Mouse (Mus musculus): ENCODE data around the gene Krtap1-4. TPM values are rescaled to one million over a fixed set of nuclear protein-coding genes. Genes with fewer than 3 reads are reported as not detected.

The Krtap1-4 gene
- polyA plus RNA-seq (2014; fragmentation: Illumina TruSeq; extraction: RNeasy Lipid Tissue Mini Kit (QIAGEN cat#74804); ENCODE audit: low read depth, low replicate concordance): not detected

GRCm38 (mm10) chr11:99583245-99583704 lies at the start of gene Krtap1-4:
Gene Krtap1-4, minus strand, starts transcription at chr11:99583654.

GRCm38 (mm10) chr11:99628138-99628537 lies 44.7 kb upstream of the Krtap1-4 start, which contains the start of gene Krtap4-1:
Gene Krtap4-1, minus strand, starts transcription at chr11:99628238.

DNA sequence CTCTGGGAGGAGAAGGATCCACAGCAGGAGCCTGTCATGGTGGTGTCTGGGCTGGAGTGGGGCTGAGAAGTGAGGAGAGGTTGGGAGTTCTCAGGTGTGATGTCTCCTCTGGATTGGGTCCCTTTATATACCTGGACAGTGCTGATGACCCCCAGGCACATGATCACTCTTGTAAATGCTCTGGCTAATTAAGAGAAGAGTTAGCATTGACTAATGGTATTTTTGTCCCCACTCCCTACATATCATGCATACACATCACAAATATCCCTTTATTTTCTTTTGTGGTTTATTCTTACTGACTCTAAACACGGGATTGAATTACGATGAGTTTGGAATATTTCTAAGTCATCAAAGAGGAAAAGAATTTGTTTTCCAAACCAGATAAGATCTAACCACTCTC lies 36.9 kb upstream of the Krtap1-4 start, which contains the start of gene Gm11562:
TSS of gene Gm11562 (minus strand) at position 101 of the 400 bp plus-strand sequence.

DNA sequence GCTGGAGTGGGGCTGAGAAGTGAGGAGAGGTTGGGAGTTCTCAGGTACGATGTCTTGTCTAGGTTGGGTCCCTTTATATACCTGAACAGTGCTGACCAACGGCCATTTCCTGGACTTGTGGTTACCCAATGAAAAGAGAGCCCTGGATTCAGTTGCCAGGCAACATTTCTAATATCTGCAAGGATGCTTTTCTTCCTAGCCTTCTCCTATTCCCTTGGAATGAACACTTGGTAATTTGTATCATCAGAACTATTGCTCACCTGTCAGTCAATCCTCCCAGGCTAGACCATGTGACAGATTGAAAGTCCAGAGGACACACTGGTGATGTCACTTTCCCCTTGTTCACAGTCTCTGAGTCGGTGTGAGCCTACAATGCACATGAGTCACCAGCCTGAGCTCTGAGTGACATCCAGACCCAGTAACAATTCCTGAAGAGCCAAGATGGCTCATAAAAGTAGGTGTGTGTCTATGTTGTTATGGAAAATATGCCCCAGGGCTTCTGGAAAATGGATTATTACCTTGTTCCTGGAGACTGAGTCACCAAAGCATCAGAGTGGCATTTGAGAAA lies 31.4 kb upstream of the Krtap1-4 start, which contains the start of gene Krtap2-4:
TSS of gene Krtap2-4 (minus strand) at position 51 of the 568 bp plus-strand sequence.

GRCm38 (mm10) chr11:99610089-99610488 lies 26.6 kb upstream of the Krtap1-4 start, which contains the start of gene Gm11937:
Gene Gm11937, minus strand, starts transcription at chr11:99610189.

DNA sequence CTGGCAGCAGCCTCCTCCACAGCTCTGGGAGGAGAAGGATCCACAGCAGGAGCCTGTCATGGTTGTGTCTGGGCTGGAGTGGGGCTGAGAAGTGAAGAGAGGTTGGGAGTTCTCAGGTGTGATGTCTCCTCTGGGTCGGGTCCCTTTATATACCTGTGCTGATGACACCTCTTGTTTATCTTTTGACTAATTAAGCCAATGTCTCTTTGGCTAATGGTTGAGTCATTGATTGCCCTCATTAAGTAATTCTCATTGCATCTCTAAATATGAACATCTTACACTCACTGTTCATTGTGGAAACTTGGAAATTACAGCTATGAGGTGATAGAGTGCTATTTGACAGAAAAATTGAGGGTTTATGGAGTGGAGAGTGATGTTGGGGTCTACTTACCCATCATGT lies 19.8 kb upstream of the Krtap1-4 start, which contains the start of gene Gm11938:
TSS of gene Gm11938 (minus strand) at position 101 of the 400 bp plus-strand sequence.

GRCm38 (mm10) chr11:99597742-99598141 lies 14.3 kb upstream of the Krtap1-4 start, which contains the start of gene Krtap9-3:
Gene Krtap9-3, minus strand, starts transcription at chr11:99598105.

DNA sequence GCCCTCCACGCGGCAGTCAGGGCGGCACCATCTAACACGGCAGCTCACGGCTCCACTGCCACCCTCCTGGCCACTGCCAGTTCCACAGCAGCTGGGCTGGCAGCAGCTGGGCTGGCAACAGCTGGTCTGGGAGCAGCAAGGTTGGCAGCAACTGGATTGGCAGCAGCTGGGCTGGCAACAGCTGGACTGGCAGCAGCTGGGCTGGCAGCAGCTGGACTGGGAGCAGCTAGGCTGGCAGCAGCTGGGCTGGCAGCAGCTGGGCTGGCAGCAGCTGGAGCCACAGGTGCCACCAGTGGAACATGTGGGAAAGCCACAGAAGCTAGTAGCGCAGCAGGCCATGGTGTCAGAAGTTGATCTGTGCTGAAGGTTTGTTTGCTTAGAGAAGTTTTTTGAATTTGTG lies 7.5 kb upstream of the Krtap1-4 start, which contains the start of gene Krtap1-3:
TSS of gene Krtap1-3 (minus strand) at position 359 of the 400 bp plus-strand sequence.

GRCm38 (mm10) chr11:99580636-99581035 lies 2.8 kb downstream of the Krtap1-4 start, which contains the start of gene Krtap1-5:
Gene Krtap1-5, minus strand, starts transcription at chr11:99581016.

DNA sequence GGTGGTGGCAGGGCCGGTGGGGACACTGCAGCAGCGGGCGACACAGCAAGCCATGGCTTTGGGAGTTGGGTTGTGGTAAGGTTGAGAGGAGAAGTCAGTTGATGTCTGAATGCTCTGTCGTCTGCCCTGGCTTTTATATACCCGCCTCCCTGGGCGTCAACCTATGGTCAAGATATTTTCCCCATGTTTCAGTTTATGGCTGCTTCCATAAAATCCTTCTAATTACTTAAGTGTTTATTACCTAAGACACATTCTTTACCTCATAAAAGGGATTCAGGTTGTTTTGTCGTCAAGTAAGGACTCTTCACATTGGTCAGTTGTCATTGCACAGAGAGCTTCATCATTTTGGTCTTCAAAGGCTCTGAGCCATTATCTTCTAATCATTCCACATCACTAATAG lies 16.9 kb downstream of the Krtap1-4 start, which contains the start of gene Krtap3-1:
TSS of gene Krtap3-1 (minus strand) at position 101 of the 400 bp plus-strand sequence.

GRCm38 (mm10) chr11:99559366-99559765 lies 24.1 kb downstream of the Krtap1-4 start, which contains the start of gene Gm11939:
Gene Gm11939, minus strand, starts transcription at chr11:99559466.

GRCm38 (mm10) chr11:99556753-99557152 lies 26.7 kb downstream of the Krtap1-4 start, which contains the start of gene Krtap3-2:
Gene Krtap3-2, minus strand, starts transcription at chr11:99556853.

DNA sequence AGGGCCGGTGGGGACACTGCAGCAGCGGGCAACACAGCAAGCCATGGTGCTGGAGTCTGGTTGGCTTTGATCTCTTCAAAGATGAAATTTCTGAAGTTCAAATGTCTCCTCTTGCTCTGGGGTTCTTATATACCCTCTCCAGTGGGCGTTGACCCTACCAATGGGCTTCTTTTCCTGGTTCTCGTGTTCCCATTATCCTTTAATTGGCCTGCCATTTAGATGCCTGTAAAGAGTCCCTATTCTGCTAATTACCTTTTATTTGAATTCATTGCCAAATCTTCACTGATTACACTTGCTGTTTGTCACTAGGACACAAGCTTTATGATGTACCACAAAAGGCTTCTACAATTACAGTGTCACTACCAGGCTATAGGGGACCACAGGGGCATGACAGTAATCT lies 32.7 kb downstream of the Krtap1-4 start, which contains the start of gene Krtap3-3:
TSS of gene Krtap3-3 (minus strand) at position 101 of the 400 bp plus-strand sequence.

Other genes starting within 250 kb of the Krtap1-4 start
- gene Krt26, start 245.7 kb downstream of the Krtap1-4 start, polyA plus RNA-seq (2014; fragmentation: Illumina TruSeq; extraction: RNeasy Lipid Tissue Mini Kit (QIAGEN cat#74804); ENCODE audit: low read depth, low replicate concordance): not detected
- not detected for gene Krt27, start 232.6 kb downstream of the Krtap1-4 start, polyA plus RNA-seq (2014; fragmentation: Illumina TruSeq; extraction: RNeasy Lipid Tissue Mini Kit (QIAGEN cat#74804); ENCODE audit: low read depth, low replicate concordance)
- gene Krt28, start 208.8 kb downstream of the Krtap1-4 start, polyA plus RNA-seq (2014; fragmentation: Illumina TruSeq; extraction: RNeasy Lipid Tissue Mini Kit (QIAGEN cat#74804); ENCODE audit: low read depth, low replicate concordance): not detected
- 20.3 TPM for gene Krt10, start 194.3 kb downstream of the Krtap1-4 start, polyA plus RNA-seq (2014; fragmentation: Illumina TruSeq; extraction: RNeasy Lipid Tissue Mini Kit (QIAGEN cat#74804); ENCODE audit: low read depth, low replicate concordance)
- gene Krt12, start 161.4 kb downstream of the Krtap1-4 start, polyA plus RNA-seq (2014; fragmentation: Illumina TruSeq; extraction: RNeasy Lipid Tissue Mini Kit (QIAGEN cat#74804); ENCODE audit: low read depth, low replicate concordance): not detected
- gene Krt20, start 145.5 kb downstream of the Krtap1-4 start, polyA plus RNA-seq (2014; fragmentation: Illumina TruSeq; extraction: RNeasy Lipid Tissue Mini Kit (QIAGEN cat#74804); ENCODE audit: low read depth, low replicate concordance): 0.53 TPM
- gene Krt23, start 90.5 kb downstream of the Krtap1-4 start, polyA plus RNA-seq (2014; fragmentation: Illumina TruSeq; extraction: RNeasy Lipid Tissue Mini Kit (QIAGEN cat#74804); ENCODE audit: low read depth, low replicate concordance): 2.7 TPM
- not detected for gene Krt39, start 62.3 kb downstream of the Krtap1-4 start, polyA plus RNA-seq (2014; fragmentation: Illumina TruSeq; extraction: RNeasy Lipid Tissue Mini Kit (QIAGEN cat#74804); ENCODE audit: low read depth, low replicate concordance)
- gene Krt40, start 40.5 kb downstream of the Krtap1-4 start, polyA plus RNA-seq (2014; fragmentation: Illumina TruSeq; extraction: RNeasy Lipid Tissue Mini Kit (QIAGEN cat#74804); ENCODE audit: low read depth, low replicate concordance): not detected
- not detected for gene Krtap3-3, start 32.8 kb downstream of the Krtap1-4 start, polyA plus RNA-seq (2014; fragmentation: Illumina TruSeq; extraction: RNeasy Lipid Tissue Mini Kit (QIAGEN cat#74804); ENCODE audit: low read depth, low replicate concordance)
- not detected for gene Krtap3-2, start 26.8 kb downstream of the Krtap1-4 start, polyA plus RNA-seq (2014; fragmentation: Illumina TruSeq; extraction: RNeasy Lipid Tissue Mini Kit (QIAGEN cat#74804); ENCODE audit: low read depth, low replicate concordance)
- gene Gm11939, start 24.2 kb downstream of the Krtap1-4 start, polyA plus RNA-seq (2014; fragmentation: Illumina TruSeq; extraction: RNeasy Lipid Tissue Mini Kit (QIAGEN cat#74804); ENCODE audit: low read depth, low replicate concordance): not detected
- gene Krtap3-1, start 17.0 kb downstream of the Krtap1-4 start, polyA plus RNA-seq (2014; fragmentation: Illumina TruSeq; extraction: RNeasy Lipid Tissue Mini Kit (QIAGEN cat#74804); ENCODE audit: low read depth, low replicate concordance): not detected
- gene Krtap1-5, start 2.6 kb downstream of the Krtap1-4 start, polyA plus RNA-seq (2014; fragmentation: Illumina TruSeq; extraction: RNeasy Lipid Tissue Mini Kit (QIAGEN cat#74804); ENCODE audit: low read depth, low replicate concordance): not detected
- gene Krtap1-3, start 7.7 kb upstream of the Krtap1-4 start, polyA plus RNA-seq (2014; fragmentation: Illumina TruSeq; extraction: RNeasy Lipid Tissue Mini Kit (QIAGEN cat#74804); ENCODE audit: low read depth, low replicate concordance): not detected
- gene Krtap9-3, start 14.5 kb upstream of the Krtap1-4 start, polyA plus RNA-seq (2014; fragmentation: Illumina TruSeq; extraction: RNeasy Lipid Tissue Mini Kit (QIAGEN cat#74804); ENCODE audit: low read depth, low replicate concordance): not detected
- gene Gm11938, start 19.7 kb upstream of the Krtap1-4 start, polyA plus RNA-seq (2014; fragmentation: Illumina TruSeq; extraction: RNeasy Lipid Tissue Mini Kit (QIAGEN cat#74804); ENCODE audit: low read depth, low replicate concordance): not detected
- gene Gm11937, start 26.5 kb upstream of the Krtap1-4 start, polyA plus RNA-seq (2014; fragmentation: Illumina TruSeq; extraction: RNeasy Lipid Tissue Mini Kit (QIAGEN cat#74804); ENCODE audit: low read depth, low replicate concordance): not detected
- gene Krtap2-4, start 31.2 kb upstream of the Krtap1-4 start, polyA plus RNA-seq (2014; fragmentation: Illumina TruSeq; extraction: RNeasy Lipid Tissue Mini Kit (QIAGEN cat#74804); ENCODE audit: low read depth, low replicate concordance): not detected
- gene Gm11562, start 36.8 kb upstream of the Krtap1-4 start, polyA plus RNA-seq (2014; fragmentation: Illumina TruSeq; extraction: RNeasy Lipid Tissue Mini Kit (QIAGEN cat#74804); ENCODE audit: low read depth, low replicate concordance): not detected
- gene Krtap4-1, start 44.6 kb upstream of the Krtap1-4 start, polyA plus RNA-seq (2014; fragmentation: Illumina TruSeq; extraction: RNeasy Lipid Tissue Mini Kit (QIAGEN cat#74804); ENCODE audit: low read depth, low replicate concordance): not detected
- not detected for gene Krtap4-2, start 51.4 kb upstream of the Krtap1-4 start, polyA plus RNA-seq (2014; fragmentation: Illumina TruSeq; extraction: RNeasy Lipid Tissue Mini Kit (QIAGEN cat#74804); ENCODE audit: low read depth, low replicate concordance)
- gene Krtap4-7, start 60.4 kb upstream of the Krtap1-4 start, polyA plus RNA-seq (2014; fragmentation: Illumina TruSeq; extraction: RNeasy Lipid Tissue Mini Kit (QIAGEN cat#74804); ENCODE audit: low read depth, low replicate concordance): not detected
- gene Gm11555, start 66.6 kb upstream of the Krtap1-4 start, polyA plus RNA-seq (2014; fragmentation: Illumina TruSeq; extraction: RNeasy Lipid Tissue Mini Kit (QIAGEN cat#74804); ENCODE audit: low read depth, low replicate concordance): not detected
- gene Gm11563, start 75.3 kb upstream of the Krtap1-4 start, polyA plus RNA-seq (2014; fragmentation: Illumina TruSeq; extraction: RNeasy Lipid Tissue Mini Kit (QIAGEN cat#74804); ENCODE audit: low read depth, low replicate concordance): not detected
- not detected for gene Krtap4-6, start 82.3 kb upstream of the Krtap1-4 start, polyA plus RNA-seq (2014; fragmentation: Illumina TruSeq; extraction: RNeasy Lipid Tissue Mini Kit (QIAGEN cat#74804); ENCODE audit: low read depth, low replicate concordance)
- gene Gm14190, start 107.1 kb upstream of the Krtap1-4 start, polyA plus RNA-seq (2014; fragmentation: Illumina TruSeq; extraction: RNeasy Lipid Tissue Mini Kit (QIAGEN cat#74804); ENCODE audit: low read depth, low replicate concordance): not detected
- not detected for gene Gm14180, start 150.6 kb upstream of the Krtap1-4 start, polyA plus RNA-seq (2014; fragmentation: Illumina TruSeq; extraction: RNeasy Lipid Tissue Mini Kit (QIAGEN cat#74804); ENCODE audit: low read depth, low replicate concordance)
- not detected for gene Gm11595, start 189.3 kb upstream of the Krtap1-4 start, polyA plus RNA-seq (2014; fragmentation: Illumina TruSeq; extraction: RNeasy Lipid Tissue Mini Kit (QIAGEN cat#74804); ENCODE audit: low read depth, low replicate concordance)
- gene Krtap4-8, start 197.1 kb upstream of the Krtap1-4 start, polyA plus RNA-seq (2014; fragmentation: Illumina TruSeq; extraction: RNeasy Lipid Tissue Mini Kit (QIAGEN cat#74804); ENCODE audit: low read depth, low replicate concordance): not detected
- not detected for gene Krtap4-9, start 201.5 kb upstream of the Krtap1-4 start, polyA plus RNA-seq (2014; fragmentation: Illumina TruSeq; extraction: RNeasy Lipid Tissue Mini Kit (QIAGEN cat#74804); ENCODE audit: low read depth, low replicate concordance)
- gene Gm11596, start 209.8 kb upstream of the Krtap1-4 start, polyA plus RNA-seq (2014; fragmentation: Illumina TruSeq; extraction: RNeasy Lipid Tissue Mini Kit (QIAGEN cat#74804); ENCODE audit: low read depth, low replicate concordance): not detected
- not detected for gene Gm11569, start 215.3 kb upstream of the Krtap1-4 start, polyA plus RNA-seq (2014; fragmentation: Illumina TruSeq; extraction: RNeasy Lipid Tissue Mini Kit (QIAGEN cat#74804); ENCODE audit: low read depth, low replicate concordance)
- gene Gm11554, start 220.8 kb upstream of the Krtap1-4 start, polyA plus RNA-seq (2014; fragmentation: Illumina TruSeq; extraction: RNeasy Lipid Tissue Mini Kit (QIAGEN cat#74804); ENCODE audit: low read depth, low replicate concordance): not detected
- gene Krtap4-13, start 226.2 kb upstream of the Krtap1-4 start, polyA plus RNA-seq (2014; fragmentation: Illumina TruSeq; extraction: RNeasy Lipid Tissue Mini Kit (QIAGEN cat#74804); ENCODE audit: low read depth, low replicate concordance): not detected
- gene Gm11564, start 232.0 kb upstream of the Krtap1-4 start, polyA plus RNA-seq (2014; fragmentation: Illumina TruSeq; extraction: RNeasy Lipid Tissue Mini Kit (QIAGEN cat#74804); ENCODE audit: low read depth, low replicate concordance): not detected